Mouse (Mus musculus) heart, postnatal 0 days (tissue): Measurements from ENCODE around the gene Lgi2. TPM values are rescaled to one million over a fixed set of nuclear protein-coding genes. Genes with fewer than 3 reads are reported as not detected.

Experiments
- ATAC-seq: fragments of 200-750 bp; cut with Nextera tagmentation; 2 replicates; pipeline ENCODE4 v1.8.0; 2017; ENCODE audit warnings: low read depth, moderate number of reproducible peaks, moderate library complexity; ENCODE audit not compliant: insufficient read depth
- DNase-seq: peaks from one replicate; pipeline ENCODE4 v3.0.0-alpha.2; 2016; ENCODE audit warnings: low spot score
- H3K27ac ChIP-seq: fragments of 300-500 bp; sonication (generic); 2 replicates; pipeline ENCODE4 v1.5.1; 2014; ENCODE audit warnings: low read depth, mild to moderate bottlenecking
- H3K27me3 ChIP-seq: fragments of 300-500 bp; sonication (generic); 2 replicates; pipeline ENCODE4 v1.6.1; 2014; ENCODE audit warnings: low read length, mixed read lengths; ENCODE audit not compliant: control insufficient read depth, insufficient read depth
- H3K36me3 ChIP-seq: fragments of 300-500 bp; sonication (generic); replicated peaks from 2 replicates; pipeline ENCODE4 v1.6.1; 2014; ENCODE audit warnings: low read length, mixed read lengths; ENCODE audit not compliant: control insufficient read depth, insufficient read depth
- H3K4me1 ChIP-seq: fragments of 300-500 bp; sonication (generic); 2 replicates; pipeline ENCODE4 v1.6.1; 2014; ENCODE audit warnings: antibody characterized with exemption; ENCODE audit not compliant: control insufficient read depth, insufficient read depth
- H3K4me2 ChIP-seq: fragments of 300-500 bp; sonication (generic); 2 replicates; pipeline ENCODE4 v1.6.1; 2014; ENCODE audit warnings: low read depth, mild to moderate bottlenecking, low read length, moderate library complexity
- H3K4me3 ChIP-seq: fragments of 300-500 bp; sonication (generic); 2 replicates; pipeline ENCODE4 v1.5.1; 2014; ENCODE audit warnings: low read depth, low read length
- H3K9ac ChIP-seq: fragments of 300-500 bp; sonication (generic); replicated peaks from 2 replicates; pipeline ENCODE4 v1.6.1; 2014; ENCODE audit warnings: low read depth, low read length, mixed read lengths
- H3K9me3 ChIP-seq: fragments of 300-500 bp; sonication (generic); replicated peaks from 2 replicates; pipeline ENCODE4 v1.6.1; 2016; ENCODE audit warnings: low read length; ENCODE audit not compliant: control insufficient read depth
- CTCF ChIP-seq: IDR thresholded peaks from 2 replicates; pipeline ENCODE4 v1.5.1; 2016; ENCODE audit warnings: antibody characterized with exemption, control low read depth, low read depth
- EP300 ChIP-seq: IDR thresholded peaks from 2 replicates; pipeline ENCODE4 v1.6.1; 2016; ENCODE audit warnings: antibody characterized with exemption, low read depth
- WGBS: fragments of 180-500 bp; shearing (Covaris S2); extraction: QIAGEN DNeasy Blood & Tissue Kit; methylation state at CpG from one replicate; pipeline ENCODE4 v1.1.7; 2014; 5-methylcytosine and 5-hydroxymethylcytosine counted together
- polyA plus RNA-seq: library from polyadenylated mRNA; unstranded; fragments of >200 nt; fragmentation: Nextera tagmentation; extraction: Ambion mirVana; gene quantifications from 2 replicates; pipeline ENCODE4 v1.2.1, GENCODE M21; 2015
- total RNA-seq: library from RNA; depleted of rRNA; stranded (reverse); fragments of >200 nt; gene quantifications from 2 replicates; pipeline ENCODE4 v1.2.3, GENCODE M21; 2014; ENCODE audit warnings: low replicate concordance

The Lgi2 gene
- total and polyA plus RNA-seq, 2 experiments from 2014 or later = 0.63 to 0.88 TPM

DNA sequence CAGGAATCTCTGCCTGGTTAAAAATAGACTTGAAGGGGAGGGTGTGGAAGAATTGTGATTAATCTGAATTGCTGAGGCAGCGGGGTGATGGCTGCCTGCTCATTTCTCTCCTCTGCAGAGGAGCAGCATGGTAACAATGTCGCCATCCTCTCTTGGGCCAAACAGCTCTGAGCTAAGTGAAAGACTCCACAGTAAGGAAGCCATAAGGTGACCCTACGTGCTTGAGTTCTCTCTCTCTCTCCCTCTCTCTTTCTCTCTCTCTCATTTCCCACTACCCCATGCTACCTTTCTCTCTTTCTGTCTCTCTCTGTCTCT, 15.0 kb downstream of the Lgi2 start:
- Histone ChIP-seq H3K9me3 (no peaks in the 10 kb centered on the region), H3K27ac (no peak overlapping the region), H3K9ac (no peak overlapping the region), H3K4me2 (no peak overlapping the region), H3K27me3 (no peaks in the 10 kb centered on the region), H3K4me3 (no peak overlapping the region), H3K4me1 (peaks cover 7% of the 10 kb centered on the region; the same call in 1 of the 2 replicates), H3K36me3 (no peaks in the 10 kb centered on the region)
- 36% methylated on average over 3 of the region's 3 CpGs for WGBS
- ATAC-seq (no peak), DNase-seq (no peak)
- no peak for TF ChIP-seq CTCF
- no peak for TF ChIP-seq EP300

- no peaks in the 10 kb centered on the region for H3K36me3 ChIP-seq
- H3K4me2 ChIP-seq = no peak overlapping the region
- whole genome bisulfite sequencing = 75% methylated on average over 13 of the region's 13 CpGs
- H3K4me1 ChIP-seq = peaks cover 7% of the 10 kb centered on the region; the same call in 1 of the 2 replicates
- ATAC-seq = no peak
- H3K27me3 ChIP-seq = no peaks in the 10 kb centered on the region
- no peak for TF ChIP-seq CTCF
- no peak for TF ChIP-seq EP300
- no peak for DNase-seq
- H3K27ac ChIP-seq = no peak overlapping the region
- H3K9ac ChIP-seq = no peak overlapping the region
- no peaks in the 10 kb centered on the region for H3K9me3 ChIP-seq
- H3K4me3 ChIP-seq = no peak overlapping the region
Measured at GRCm38 (mm10) chr5:52550613-52551317, 15.5 kb downstream of the Lgi2 start.

DNA sequence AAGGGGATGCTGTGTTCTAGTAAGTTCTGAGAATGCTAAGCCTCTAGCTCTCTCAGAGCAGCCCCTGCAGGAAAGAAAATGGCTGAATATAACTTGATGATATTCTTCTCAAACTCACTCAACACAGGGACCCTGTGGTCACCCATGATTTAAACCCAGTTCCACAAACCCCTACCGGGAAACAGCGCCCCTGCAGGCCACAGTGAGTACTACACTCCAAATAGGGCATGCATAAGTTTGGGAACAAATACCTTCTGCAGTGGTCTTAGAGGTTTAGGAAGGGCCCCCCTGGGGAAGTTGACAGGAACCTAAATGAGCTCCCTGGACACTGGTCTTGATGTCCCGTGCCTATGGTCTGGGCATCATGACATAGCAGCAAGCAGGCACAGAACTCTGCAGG, 19.3 kb downstream of the Lgi2 start:
- Histone ChIP-seq H3K27me3 (no peaks in the 10 kb centered on the region), H3K4me1 (peaks cover 7% of the 10 kb centered on the region; the same call in 1 of the 2 replicates), H3K4me3 (no peak overlapping the region), H3K9ac (no peak overlapping the region), H3K36me3 (no peaks in the 10 kb centered on the region), H3K9me3 (no peaks in the 10 kb centered on the region), H3K4me2 (no peak overlapping the region), H3K27ac (no peak overlapping the region)
- WGBS = 42% methylated on average over 3 of the region's 3 CpGs
- no peak for TF ChIP-seq EP300
- peak; percentile 63 for TF ChIP-seq CTCF
- ATAC-seq (no peak), DNase-seq (no peak)

GRCm38 (mm10) chr5:52543770-52544169, 22.5 kb downstream of the Lgi2 start:
- Histone ChIP-seq H3K36me3 (no peaks in the 10 kb centered on the region), H3K9ac (no peak overlapping the region), H3K4me2 (no peak overlapping the region), H3K4me1 (no peaks in the 10 kb centered on the region), H3K4me3 (no peak overlapping the region), H3K27me3 (no peaks in the 10 kb centered on the region), H3K9me3 (no peaks in the 10 kb centered on the region), H3K27ac (no peak overlapping the region)
- DNase-seq (no peak), ATAC-seq (no peak)
- WGBS = 77% methylated on average over 4 of the region's 4 CpGs
- TF ChIP-seq EP300 (no peak), CTCF (no peak)

- DNase-seq = no peak
- Histone ChIP-seq H3K27me3 (no peaks in the 10 kb centered on the region), H3K4me1 (0 out of 2 replicates have a peak, but pooled peaks cover 4% of the 10 kb centered on the region), H3K36me3 (no peaks in the 10 kb centered on the region), H3K4me2 (no peak overlapping the region), H3K4me3 (no peak overlapping the region), H3K9me3 (no peaks in the 10 kb centered on the region), H3K27ac (no peak overlapping the region), H3K9ac (no peak overlapping the region)
- ATAC-seq = no peak
- 57% methylated on average over 3 of the region's 3 CpGs for WGBS
- TF ChIP-seq CTCF (no peak), EP300 (no peak)
Measured at GRCm38 (mm10) chr5:52540186-52540585, 26.1 kb downstream of the Lgi2 start.

DNA sequence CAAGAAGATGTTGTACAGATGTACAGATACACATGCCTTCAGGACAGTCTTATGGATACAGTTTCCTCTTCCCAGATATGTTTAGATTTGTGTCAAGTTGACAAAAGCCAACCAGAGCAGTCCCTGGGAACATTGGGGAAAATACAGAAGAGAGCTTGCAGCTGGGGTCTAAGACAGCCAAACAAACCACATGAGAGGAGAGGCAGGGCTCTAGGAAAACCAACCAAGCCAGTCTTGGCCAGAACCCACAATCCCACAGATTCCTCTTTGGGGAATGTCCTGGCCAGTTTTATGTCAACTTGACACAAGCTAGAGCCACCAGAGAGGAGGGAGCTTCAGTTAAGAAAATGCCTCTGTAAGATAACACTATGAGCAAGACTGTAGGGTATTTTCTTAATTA, 26.8 kb downstream of the Lgi2 start:
- Histone ChIP-seq H3K9me3 (no peaks in the 10 kb centered on the region), H3K4me1 (peaks cover 9% of the 10 kb centered on the region; the same call in 1 of the 2 replicates), H3K9ac (no peak overlapping the region), H3K4me3 (no peak overlapping the region), H3K4me2 (no peak overlapping the region), H3K27me3 (no peaks in the 10 kb centered on the region), H3K36me3 (no peaks in the 10 kb centered on the region), H3K27ac (no peak overlapping the region)
- ATAC-seq (no peak), DNase-seq (no peak)
- TF ChIP-seq EP300 = no peak
- no peak for TF ChIP-seq CTCF
